Mouse (Mus musculus): ENCODE measurements at regions not wholly inside any gene's neighbourhood (a gene's known extent, or its start where the extent isn't known, plus 50 kb on each side); places are given as distances from the start of the nearest gene placed in this dataset.

DNA sequence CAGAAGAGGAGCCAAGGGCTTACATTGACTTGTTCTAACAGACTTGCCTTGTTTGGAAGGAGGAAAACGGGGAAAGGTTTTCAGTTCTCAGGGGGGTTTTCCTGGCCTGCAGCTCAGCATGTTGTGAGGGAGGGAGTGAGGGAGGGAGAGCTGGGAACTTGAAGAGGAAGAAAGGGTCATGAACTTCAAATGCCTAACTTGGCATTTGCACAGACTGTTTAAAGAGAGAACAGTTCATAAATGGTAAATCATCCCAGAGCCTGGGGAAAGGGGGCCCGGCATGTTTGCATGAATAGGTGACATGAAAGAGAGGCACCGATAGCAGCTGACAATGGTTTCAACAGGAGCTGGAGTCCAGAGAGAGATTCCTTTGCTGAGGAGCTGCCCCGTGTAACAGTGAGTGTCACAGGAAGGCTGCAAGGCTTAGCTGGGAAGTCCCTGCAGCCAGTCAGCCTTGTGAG is 51.3 kb upstream of the Cxcr4 start:
- H3K4me1 ChIP-seq (ENCODE audit: control insufficient read depth, insufficient read depth, low read length) = no peaks in the 10 kb centered on the region
- H3K36me3 ChIP-seq (ENCODE audit: control insufficient read depth, insufficient read depth, low read length) = no peaks in the 10 kb centered on the region
- H3K27ac ChIP-seq (ENCODE audit: control insufficient read depth, insufficient read depth, low read depth, low read length) = no peak overlapping the region
- TF ChIP-seq POLR2A (IDR thresholded peaks at IDR 0.05; ENCODE audit: control insufficient read depth, low read depth, low read length) = no peak
- TF ChIP-seq CTCF (IDR thresholded peaks at IDR 0.05; ENCODE audit: control insufficient read depth, insufficient read depth, insufficient replicate concordance, low read depth, low read length) = no peak
- no peaks in the 10 kb centered on the region for H3K27me3 ChIP-seq (ENCODE audit: control insufficient read depth, insufficient read depth, low read length)
- no peak overlapping the region for H3K4me3 ChIP-seq (ENCODE audit: control insufficient read depth, low read depth, low read length)

DNA sequence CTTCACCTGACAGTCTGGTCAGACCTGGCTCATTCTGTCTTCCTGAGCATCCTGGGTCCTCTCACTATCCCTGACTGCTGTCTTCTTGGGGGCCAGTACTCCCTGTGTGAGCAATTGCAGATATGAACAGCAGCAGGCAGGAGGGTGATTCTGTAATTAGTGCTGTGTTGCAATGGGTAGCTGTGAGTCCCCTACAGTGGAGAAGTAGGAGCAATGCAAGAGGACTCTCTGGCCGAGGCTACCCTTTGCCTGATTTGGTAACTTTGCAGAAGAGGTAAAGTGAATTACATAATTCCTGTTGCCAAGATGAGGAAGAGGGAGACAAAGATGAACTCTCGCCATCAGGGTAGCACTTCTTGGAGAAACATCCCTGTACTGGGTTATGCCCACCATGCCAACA is 50.1 kb upstream of the Cxcr4 start:
- TF ChIP-seq CTCF (IDR thresholded peaks at IDR 0.05; ENCODE audit: control insufficient read depth, insufficient read depth, insufficient replicate concordance, low read depth, low read length) (no peak), POLR2A (IDR thresholded peaks at IDR 0.05; ENCODE audit: control insufficient read depth, low read depth, low read length) (no peak)
- Histone ChIP-seq H3K27ac (ENCODE audit: control insufficient read depth, insufficient read depth, low read depth, low read length) (no peak overlapping the region), H3K4me3 (ENCODE audit: control insufficient read depth, low read depth, low read length) (no peak overlapping the region), H3K4me1 (ENCODE audit: control insufficient read depth, insufficient read depth, low read length) (no peaks in the 10 kb centered on the region), H3K36me3 (ENCODE audit: control insufficient read depth, insufficient read depth, low read length) (no peaks in the 10 kb centered on the region), H3K27me3 (ENCODE audit: control insufficient read depth, insufficient read depth, low read length) (no peaks in the 10 kb centered on the region)
